Mouse (Mus musculus) spleen, postnatal 36 days (tissue): Measurements from ENCODE around the gene Cenpe.

Source experiments
- DNase-seq, 2 experiments: peaks; one replicate each; pipeline ENCODE4 v3.0.0; 2022; ENCODE audit warnings: low spot score in 2 of 2, mixed read lengths in 1 of 2

Gene Cenpe

DNA sequence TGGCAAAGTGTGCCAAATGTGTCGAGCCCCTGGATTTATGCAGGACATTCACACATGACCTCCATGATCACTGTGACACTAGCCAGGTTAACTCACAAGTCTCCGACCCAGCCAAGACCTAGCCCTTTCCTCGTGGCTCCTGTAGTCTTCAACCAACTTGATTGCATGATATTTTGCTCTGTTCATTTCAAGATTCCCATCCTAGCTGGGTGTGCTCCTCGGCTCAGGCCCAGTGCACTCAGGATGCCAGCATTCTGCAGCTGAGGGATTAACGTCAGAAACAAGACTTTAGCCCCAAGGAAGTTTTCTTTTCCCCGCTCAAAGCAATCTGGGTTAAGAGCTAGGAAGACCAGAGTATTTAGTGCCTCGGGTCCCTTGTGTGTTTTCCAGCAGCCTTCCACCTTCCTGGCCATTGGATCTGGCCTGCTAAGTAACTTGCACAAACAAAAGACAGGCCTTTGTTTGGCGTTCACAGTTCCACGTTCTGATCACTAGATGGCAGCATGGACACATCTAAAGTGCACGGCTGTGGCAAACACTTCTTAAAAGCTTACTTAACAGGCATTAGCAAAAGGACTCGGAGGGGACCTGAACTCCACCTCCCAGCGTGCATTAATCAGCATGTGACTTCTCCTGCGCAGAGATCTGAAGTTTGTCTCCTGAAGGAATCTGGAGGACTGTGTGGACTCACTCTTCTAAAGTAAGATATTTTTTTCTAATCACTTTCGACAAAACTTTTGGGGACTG, 68.5 kb downstream of the Cenpe start, which contains the start of gene Bdh2:
TSS of gene Bdh2 (plus strand) at position 553 of the 747 bp plus-strand sequence.
- DNase-seq = peak; percentile 46 to 50

DNA sequence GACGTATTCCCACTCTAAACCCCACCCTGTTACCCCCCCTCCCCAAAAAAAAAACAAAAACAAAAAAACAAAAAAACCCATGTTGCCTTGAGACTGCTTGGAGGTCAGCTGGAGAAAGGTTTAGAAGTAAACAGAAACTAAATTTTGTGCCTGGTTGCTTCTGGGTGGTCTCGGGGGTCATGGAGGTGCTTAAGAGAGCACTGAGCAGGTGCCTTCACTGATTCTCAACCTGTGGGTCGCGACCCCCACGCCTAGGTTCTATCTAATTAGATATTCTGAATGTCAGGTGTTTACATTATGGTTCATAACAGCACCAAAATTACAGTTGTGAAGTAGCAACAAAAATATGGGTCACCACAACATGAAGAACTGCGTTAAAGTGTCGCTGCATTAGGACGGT, 69.4 kb downstream of the Cenpe start:
- DNase-seq = no peak

GRCm38 (mm10) chr3:135285256-135285655, 72.9 kb downstream of the Cenpe start:
- no peak for DNase-seq

GRCm38 (mm10) chr3:135285807-135286206, 73.5 kb downstream of the Cenpe start:
- no peak for DNase-seq

DNA sequence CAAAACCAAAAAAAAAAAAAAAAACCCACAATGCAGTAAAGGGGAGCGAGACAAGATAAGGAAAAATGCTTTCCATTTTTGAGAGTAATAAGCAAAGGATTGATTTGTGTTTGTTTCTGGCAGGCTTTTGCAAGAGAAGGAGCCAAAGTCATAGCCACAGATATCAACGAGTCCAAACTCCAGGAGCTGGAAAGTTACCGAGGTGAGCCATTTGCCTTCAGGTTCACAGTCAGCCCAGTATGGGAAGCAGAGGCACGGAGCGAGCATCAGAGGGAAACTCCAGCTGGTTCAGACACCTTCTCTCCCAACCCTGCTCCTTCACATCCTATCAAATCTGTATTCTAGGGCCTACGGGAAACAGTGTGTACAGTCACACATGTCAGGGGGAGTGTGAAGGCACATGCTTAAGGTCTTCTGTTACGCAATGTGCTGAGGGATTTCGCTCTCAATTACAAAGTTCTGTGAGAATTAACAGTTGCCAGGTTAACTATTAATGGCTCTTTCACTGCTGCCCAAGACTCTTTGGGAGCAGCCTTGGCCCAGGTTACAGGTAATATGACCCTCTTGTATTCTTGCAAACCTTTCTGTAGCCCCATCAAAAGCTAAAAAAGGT, 75.9 kb downstream of the Cenpe start:
- DNase-seq = no peak

GRCm38 (mm10) chr3:135289148-135289547, 76.8 kb downstream of the Cenpe start:
- DNase-seq = no peak

DNA sequence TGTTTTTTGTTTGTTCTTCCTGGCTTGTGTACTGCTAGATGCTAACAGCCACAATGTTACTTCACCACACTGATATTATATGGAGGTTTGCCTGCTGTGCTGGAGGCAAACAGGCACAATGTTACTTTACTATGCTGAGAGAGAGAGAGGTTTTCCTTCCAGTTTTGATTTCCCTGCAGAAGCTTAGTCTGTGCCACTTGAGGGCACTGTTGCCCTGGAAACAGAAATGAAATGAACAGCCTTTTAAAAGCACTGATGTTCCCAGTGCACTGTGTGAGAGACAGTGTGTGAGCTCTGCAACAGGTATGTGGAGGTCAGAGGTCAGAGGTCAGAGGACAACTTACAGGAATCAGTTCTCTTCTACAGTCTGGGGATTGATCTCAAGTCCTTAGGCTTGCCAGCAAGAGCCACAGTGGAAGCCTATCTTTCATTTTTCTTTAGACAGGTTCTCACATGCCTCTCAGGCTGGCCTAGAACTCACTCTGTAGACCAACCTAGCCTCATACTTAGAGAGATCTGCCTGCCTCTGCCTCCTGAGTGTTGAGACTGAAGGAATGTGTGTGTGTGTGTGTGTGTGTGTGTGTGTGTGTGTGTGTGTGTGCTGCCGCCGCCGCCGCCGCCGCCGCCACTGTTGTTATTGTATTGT, 78.0 kb downstream of the Cenpe start:
- DNase-seq = peak; percentile 15 to 29

DNA sequence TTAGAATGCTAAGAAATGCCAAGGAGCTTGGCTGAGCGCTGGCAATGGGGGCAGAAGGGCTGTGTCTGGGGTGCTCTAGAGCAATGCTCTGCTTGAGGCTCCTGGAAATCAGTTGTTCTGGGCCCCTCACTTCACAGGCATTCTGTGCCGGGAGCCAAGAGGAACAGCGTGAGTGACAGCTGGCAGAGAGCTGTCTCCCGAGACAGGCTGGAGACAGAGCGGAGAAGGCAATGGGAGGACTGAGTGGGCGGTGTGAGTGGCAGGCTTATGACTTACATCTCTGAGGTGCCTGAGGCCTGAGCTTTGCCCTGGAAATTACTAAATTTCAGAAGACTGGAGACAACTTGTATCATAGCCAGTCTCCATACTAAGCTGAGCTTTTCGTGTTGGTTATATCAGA, 81.4 kb downstream of the Cenpe start:
- DNase-seq = no peak

GRCm38 (mm10) chr3:135295559-135295958, 83.2 kb downstream of the Cenpe start:
- DNase-seq = no peak

DNA sequence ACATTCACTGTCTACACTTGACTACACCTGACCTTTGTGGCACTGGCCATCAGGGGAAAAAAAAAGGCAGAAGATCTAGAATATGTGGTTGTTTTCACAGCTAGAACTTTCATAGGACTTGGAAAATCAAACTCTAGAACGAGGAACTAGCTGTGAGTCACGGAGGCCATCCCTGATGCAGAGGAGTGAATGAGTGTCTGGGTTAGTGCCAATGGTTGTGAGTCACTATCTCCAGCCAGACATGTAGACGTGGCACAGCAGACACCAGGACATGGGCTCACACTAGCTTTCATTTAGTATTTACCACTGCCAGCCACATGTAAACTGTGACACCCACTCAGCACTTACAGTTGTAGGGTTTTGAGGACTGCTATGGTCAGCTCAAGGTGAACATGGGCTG, 86.2 kb downstream of the Cenpe start:
- no peak for DNase-seq

DNA sequence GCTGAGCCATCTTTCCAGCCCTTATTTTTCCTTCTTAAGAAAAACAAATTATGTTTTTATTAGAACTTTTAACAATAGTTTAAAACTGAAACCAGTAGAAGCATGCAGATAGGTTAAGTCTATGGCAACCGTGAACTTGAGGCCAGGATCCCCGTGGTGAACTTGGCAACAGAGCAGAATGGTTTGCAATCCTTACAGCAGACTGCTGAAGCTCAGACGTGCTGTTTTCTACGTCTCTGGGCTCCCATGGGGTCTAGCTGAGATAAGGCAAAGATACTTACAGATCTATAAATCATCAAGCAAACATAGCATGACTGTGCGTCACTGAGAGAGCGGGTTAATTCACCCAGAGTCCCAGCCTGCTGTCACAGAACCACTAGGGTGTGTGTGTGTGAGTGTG, 87.7 kb downstream of the Cenpe start:
- DNase-seq = no peak

DNA sequence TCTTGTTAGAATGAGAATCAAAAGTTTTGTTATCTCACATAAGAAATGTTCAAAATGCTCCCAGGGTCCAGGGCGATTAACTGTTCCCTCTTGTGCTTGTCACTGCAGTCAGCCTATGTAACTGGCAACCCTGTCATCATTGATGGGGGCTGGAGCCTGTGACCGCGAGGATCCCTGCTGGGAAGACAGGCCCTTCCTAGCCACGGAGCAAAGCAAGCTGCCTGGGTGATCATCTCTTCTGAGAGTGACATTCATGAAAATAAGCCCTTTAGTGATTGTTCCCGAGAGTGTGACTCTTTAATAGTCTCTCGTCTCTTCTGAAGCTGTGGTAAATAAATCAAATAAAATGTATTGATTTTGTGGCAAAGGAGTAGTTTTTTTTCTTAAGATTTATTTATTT, 91.7 kb downstream of the Cenpe start:
- no peak for DNase-seq

GRCm38 (mm10) chr3:135304566-135304965, 92.2 kb downstream of the Cenpe start:
- no peak for DNase-seq

- DNase-seq = peak; percentile 31 to 32
These were observed 95.3 kb downstream of the Cenpe start, which contains the start of gene Slc9b2 for GRCm38 (mm10) chr3:135307411-135308259. Gene Slc9b2, plus strand, starts transcription at chr3:135307700.

GRCm38 (mm10) chr3:135312916-135313491, 100.7 kb downstream of the Cenpe start:
- no peak for DNase-seq

DNA sequence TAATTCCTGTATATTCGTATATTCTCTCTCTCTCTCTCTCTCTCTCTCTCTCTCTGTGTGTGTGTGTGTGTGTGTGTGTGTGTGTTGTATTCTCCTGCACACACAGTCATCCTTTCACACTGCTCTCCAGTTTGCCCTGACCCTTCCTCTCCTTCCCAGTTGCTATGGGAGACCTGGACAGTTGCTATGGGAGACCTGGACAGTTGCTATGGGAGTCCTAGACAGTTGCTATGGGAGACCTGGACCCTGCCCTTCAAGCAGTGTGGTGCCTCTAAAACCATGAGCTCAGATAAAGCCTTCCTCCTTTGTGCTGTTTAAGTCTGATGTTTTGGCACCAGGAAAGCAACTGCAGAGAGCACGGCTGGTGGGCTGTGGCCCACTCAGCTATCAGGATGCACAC, 101.4 kb downstream of the Cenpe start:
- no peak for DNase-seq

- no peak for DNase-seq
These were observed 102.5 kb downstream of the Cenpe start for GRCm38 (mm10) chr3:135314811-135315210.

- DNase-seq = no peak
These were observed 103.5 kb downstream of the Cenpe start for GRCm38 (mm10) chr3:135315720-135316425.

DNA sequence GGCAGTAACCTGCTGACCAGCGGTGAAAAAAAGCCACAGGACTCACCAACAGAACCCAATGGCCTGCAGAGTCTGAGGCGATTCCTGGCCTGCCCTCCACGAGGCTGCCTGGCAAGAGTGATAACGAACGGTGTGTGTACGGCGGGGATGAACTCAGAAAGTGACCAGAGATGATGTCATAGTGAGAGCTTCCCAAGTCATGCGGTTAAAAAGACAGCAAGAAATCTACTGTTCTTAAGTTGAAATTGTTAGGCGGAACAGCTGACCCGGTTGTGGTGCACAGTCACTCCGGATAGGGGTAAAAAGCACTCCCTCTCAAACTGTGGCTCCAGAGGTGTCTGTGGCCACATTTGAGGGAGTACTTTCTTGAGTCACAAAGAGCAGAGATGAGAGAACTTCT, 106.0 kb downstream of the Cenpe start:
- DNase-seq = no peak
